Mouse (Mus musculus): Measurements from ENCODE around the gene Slc1a2. TPM values are rescaled to one million over a fixed set of nuclear protein-coding genes. Genes with fewer than 3 reads are reported as not detected.

Slc1a2 gene
- total RNA-seq, 2 experiments from 2014 or later: 1,660 to 1,742 TPM

GRCm38 (mm10) chr2:102805761-102806496 lies 147.5 kb downstream of the Slc1a2 start:
- DNase-seq (ENCODE audit: extremely low spot score in 1 of 2, low spot score in 2 of 2): no peak
- TF ChIP-seq CTCF (IDR thresholded peaks at IDR 0.05): no peak
- Histone ChIP-seq H3K27ac (no peak overlapping the region), H3K4me3 (no peak overlapping the region)
- intact Hi-C loops (cut with DNase I): loop anchor here (2.0 to 10.0 kb wide), 2 partner anchors 213 to 539 kb away; no protein-coding TSS in a partner anchor

- TF ChIP-seq CTCF (IDR thresholded peaks at IDR 0.05): no peak
- H3K4me3 ChIP-seq: no peak overlapping the region
- DNase-seq (ENCODE audit: extremely low spot score in 1 of 2, low spot score in 2 of 2): no peak
- no peak overlapping the region for H3K27ac ChIP-seq
- intact Hi-C loops (cut with DNase I): loop anchor here (10.0 kb wide), 1 partner anchor 537 kb away; no protein-coding TSS in a partner anchor
These were observed 149.2 kb downstream of the Slc1a2 start for GRCm38 (mm10) chr2:102807633-102808032.

GRCm38 (mm10) chr2:102809436-102809835 lies 151.0 kb downstream of the Slc1a2 start:
- intact Hi-C loops (cut with DNase I): loop anchor here (10.0 kb wide), 1 partner anchor 535 kb away; no protein-coding TSS in a partner anchor
- no peak for DNase-seq (ENCODE audit: extremely low spot score in 1 of 2, low spot score in 2 of 2)
- no peak for TF ChIP-seq CTCF (IDR thresholded peaks at IDR 0.05)
- no peak overlapping the region for H3K4me3 ChIP-seq
- no peak overlapping the region for H3K27ac ChIP-seq

GRCm38 (mm10) chr2:102812756-102813155 lies 154.3 kb downstream of the Slc1a2 start:
- TF ChIP-seq CTCF (IDR thresholded peaks at IDR 0.05): no peak
- Histone ChIP-seq H3K27ac (no peak overlapping the region), H3K4me3 (no peak overlapping the region)
- intact Hi-C loops (cut with DNase I): no loop called here
- DNase-seq (ENCODE audit: extremely low spot score in 1 of 2, low spot score in 2 of 2): no peak

- intact Hi-C loops (cut with DNase I): no loop called here
- no peak for DNase-seq (ENCODE audit: extremely low spot score in 1 of 2, low spot score in 2 of 2)
- H3K4me3 ChIP-seq: no peak overlapping the region
- no peak for TF ChIP-seq CTCF (IDR thresholded peaks at IDR 0.05)
- H3K27ac ChIP-seq: no peak overlapping the region
These were observed 156.9 kb downstream of the Slc1a2 start for GRCm38 (mm10) chr2:102815289-102815809.

- H3K27ac ChIP-seq: no peak overlapping the region
- no peak for DNase-seq (ENCODE audit: extremely low spot score in 1 of 2, low spot score in 2 of 2)
- H3K4me3 ChIP-seq: no peak overlapping the region
- TF ChIP-seq CTCF (IDR thresholded peaks at IDR 0.05): no peak
- intact Hi-C loops (cut with DNase I): no loop called here
These were observed 161.8 kb downstream of the Slc1a2 start for GRCm38 (mm10) chr2:102820225-102820711.

GRCm38 (mm10) chr2:102820790-102821189 lies 162.3 kb downstream of the Slc1a2 start:
- no peak for TF ChIP-seq CTCF (IDR thresholded peaks at IDR 0.05)
- intact Hi-C loops (cut with DNase I): no loop called here
- no peak overlapping the region for H3K27ac ChIP-seq
- DNase-seq (ENCODE audit: extremely low spot score in 1 of 2, low spot score in 2 of 2): no peak
- H3K4me3 ChIP-seq: no peak overlapping the region

GRCm38 (mm10) chr2:102822036-102822435 lies 163.6 kb downstream of the Slc1a2 start:
- Histone ChIP-seq H3K4me3 (no peak overlapping the region), H3K27ac (no peak overlapping the region)
- DNase-seq (ENCODE audit: extremely low spot score in 1 of 2, low spot score in 2 of 2): peak in 1 of 2 experiments; percentile 24
- TF ChIP-seq CTCF (IDR thresholded peaks at IDR 0.05): no peak
- intact Hi-C loops (cut with DNase I): no loop called here

GRCm38 (mm10) chr2:102825961-102826633 lies 167.6 kb downstream of the Slc1a2 start:
- intact Hi-C loops (cut with DNase I): no loop called here
- H3K4me3 ChIP-seq: no peak overlapping the region
- no peak overlapping the region for H3K27ac ChIP-seq
- DNase-seq (ENCODE audit: extremely low spot score in 1 of 2, low spot score in 2 of 2): no peak
- no peak for TF ChIP-seq CTCF (IDR thresholded peaks at IDR 0.05)

- no peak overlapping the region for H3K27ac ChIP-seq
- TF ChIP-seq CTCF (IDR thresholded peaks at IDR 0.05): no peak
- no peak for DNase-seq (ENCODE audit: extremely low spot score in 1 of 2, low spot score in 2 of 2)
- intact Hi-C loops (cut with DNase I): no loop called here
- no peak overlapping the region for H3K4me3 ChIP-seq
These were observed 169.4 kb downstream of the Slc1a2 start for GRCm38 (mm10) chr2:102827841-102828240.

GRCm38 (mm10) chr2:102828381-102828780 lies 169.9 kb downstream of the Slc1a2 start:
- DNase-seq (ENCODE audit: extremely low spot score in 1 of 2, low spot score in 2 of 2): no peak
- TF ChIP-seq CTCF (IDR thresholded peaks at IDR 0.05): no peak
- intact Hi-C loops (cut with DNase I): no loop called here
- H3K27ac ChIP-seq: no peak overlapping the region
- H3K4me3 ChIP-seq: no peak overlapping the region

GRCm38 (mm10) chr2:102829201-102829600 lies 170.7 kb downstream of the Slc1a2 start:
- intact Hi-C loops (cut with DNase I): no loop called here
- Histone ChIP-seq H3K4me3 (no peak overlapping the region), H3K27ac (no peak overlapping the region)
- no peak for TF ChIP-seq CTCF (IDR thresholded peaks at IDR 0.05)
- DNase-seq (ENCODE audit: extremely low spot score in 1 of 2, low spot score in 2 of 2): peak; percentile 69 to 79

All from left cerebral cortex, adult 2 months (tissue).